Mouse (Mus musculus) CD4-positive naive resting alpha-beta T cell, adult 57 days (primary cell): ENCODE data around the gene Art3. TPM values are rescaled to one million over a fixed set of nuclear protein-coding genes. Genes with fewer than 3 reads are reported as not detected.

Experiments
- total RNA-seq: library from RNA; stranded (reverse); gene quantifications from one replicate; pipeline ENCODE4 v1.2.4, GENCODE M21; 2023

The Art3 gene
- 0.89 TPM for total RNA-seq

DNA sequence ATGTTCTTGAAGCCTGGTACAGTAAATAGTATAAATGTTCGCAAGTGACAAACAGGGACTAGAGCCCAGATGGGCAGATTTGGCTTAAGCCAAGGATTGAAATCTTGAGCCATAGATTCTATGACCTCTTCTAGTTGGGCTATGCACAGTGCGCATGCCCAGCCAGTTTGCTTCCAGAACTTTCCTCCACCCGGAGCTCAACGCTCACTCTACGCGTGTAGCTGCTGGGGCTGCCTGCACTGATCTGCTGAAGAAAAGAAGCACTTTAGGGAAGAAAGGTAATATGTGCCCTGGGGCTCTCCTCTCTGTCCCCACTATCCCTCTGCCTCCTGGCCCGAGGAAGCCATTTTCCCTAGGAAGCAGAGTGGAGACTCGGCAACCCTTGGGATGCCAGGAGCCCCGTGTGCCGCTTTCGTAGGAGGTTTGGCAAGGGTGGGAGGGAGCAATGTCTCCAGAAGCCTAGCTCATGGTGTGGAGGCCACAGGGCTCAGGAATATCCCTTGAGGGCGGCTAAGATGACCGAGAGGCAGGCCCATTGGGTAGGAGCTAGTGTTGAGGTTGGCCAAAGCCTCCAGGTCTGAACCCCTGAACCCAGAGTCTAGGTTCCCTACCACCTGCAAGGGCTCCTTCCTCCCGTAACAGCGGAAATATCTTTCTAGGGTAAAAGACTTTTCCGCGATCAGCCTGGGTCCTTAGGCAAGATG is at the start of gene Art3:
Art3 (plus strand) TSS at position 193 of the 704 bp plus-strand sequence.

DNA sequence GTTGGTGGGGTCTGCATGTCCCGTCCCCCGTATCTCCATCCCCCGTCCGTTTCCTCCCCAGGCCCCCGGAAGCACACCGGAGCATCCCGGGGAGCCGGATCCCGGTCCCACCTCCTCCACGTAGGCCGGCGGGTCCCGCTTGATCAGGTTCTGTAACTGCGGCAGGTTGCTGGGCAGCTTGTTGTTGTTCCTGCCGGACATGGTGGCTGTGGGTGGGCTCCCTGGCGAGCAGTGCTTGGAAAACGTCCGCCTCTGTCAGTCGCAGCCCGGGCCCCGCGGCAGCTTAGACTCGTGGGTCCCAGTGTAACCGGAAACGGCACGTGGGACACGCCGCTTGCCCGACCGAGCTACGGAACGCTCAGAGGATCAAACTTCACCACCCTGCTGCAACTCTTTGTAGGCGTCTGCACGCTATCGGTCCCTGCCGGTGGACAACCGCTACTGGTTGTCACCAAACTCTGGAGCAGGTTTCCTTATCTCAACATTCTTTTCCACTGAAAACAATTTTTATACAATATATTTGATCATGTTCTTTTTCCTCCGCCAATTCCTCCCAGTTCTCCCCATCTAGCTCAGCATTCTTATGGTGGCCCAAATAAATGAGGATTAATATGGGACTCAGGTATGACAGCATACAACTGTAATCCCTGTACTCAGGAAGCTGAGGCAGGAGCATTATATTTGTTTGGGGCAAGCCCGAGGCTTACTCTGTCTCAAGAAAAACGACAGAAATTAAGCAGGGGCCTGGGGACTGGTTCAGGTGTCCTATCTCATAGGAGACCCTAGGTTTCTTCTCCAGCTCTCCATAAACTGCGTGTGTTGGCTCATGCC is 21.7 kb upstream of the Art3 start, which contains the start of gene Sdad1:
Sdad1 (minus strand) TSS at position 799 of the 831 bp plus-strand sequence.

DNA sequence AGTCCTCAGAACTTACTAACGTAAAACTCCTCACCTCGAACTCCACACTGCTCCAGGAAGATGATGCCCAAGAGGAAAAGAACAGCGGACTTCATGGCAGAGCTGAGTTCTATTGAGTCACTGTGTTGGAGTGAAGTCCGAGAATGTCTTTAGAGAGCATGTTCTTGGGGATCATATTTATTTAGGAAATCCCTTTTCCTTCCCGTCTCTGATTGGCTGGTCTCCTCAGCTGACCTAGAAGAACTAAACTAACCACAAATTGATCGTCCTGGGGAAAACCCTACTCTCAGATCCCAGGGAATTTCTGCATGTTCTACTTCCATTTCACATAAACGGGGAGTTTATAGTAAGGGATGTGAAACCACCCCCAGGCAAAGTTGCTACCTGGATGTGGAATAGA is 3.7 kb upstream of the Art3 start, which contains the start of gene Cxcl9:
Cxcl9 (minus strand) TSS at position 151 of the 400 bp plus-strand sequence.

GRCm38 (mm10) chr5:92348794-92349413 is 17.3 kb downstream of the Art3 start, which contains the start of gene Cxcl10:
Cxcl10 (minus strand) TSS chr5:92348889.

GRCm38 (mm10) chr5:92435025-92435584 is 103.5 kb downstream of the Art3 start, which contains the start of gene Nup54:
Nup54 (minus strand) TSS chr5:92435219.

Other genes starting within 250 kb of the Art3 start
- 129 TPM for gene G3bp2, start 248.1 kb upstream of the Art3 start, total RNA-seq
- 57.0 TPM for gene Uso1, start 193.9 kb upstream of the Art3 start, total RNA-seq
- gene U90926, start 116.4 kb upstream of the Art3 start, total RNA-seq = not detected
- 0.65 TPM for gene Ppef2, start 75.5 kb upstream of the Art3 start, total RNA-seq
- 8.0 TPM for gene Naaa, start 53.7 kb upstream of the Art3 start, total RNA-seq
- 64.2 TPM for gene Sdad1, start 21.3 kb upstream of the Art3 start, total RNA-seq
- not detected for gene Cxcl9, start 3.7 kb upstream of the Art3 start, total RNA-seq
- 1.6 TPM for gene Cxcl10, start 17.1 kb downstream of the Art3 start, total RNA-seq
- 53.3 TPM for gene Nup54, start 103.4 kb downstream of the Art3 start, total RNA-seq
- 44.4 TPM for gene Scarb2, start 175.0 kb downstream of the Art3 start, total RNA-seq
- gene Fam47e, start 223.2 kb downstream of the Art3 start, total RNA-seq = not detected